Mouse (Mus musculus) cerebellum, adult 8-10 months (tissue): ENCODE measurements around the gene Higd1a.

Experiments used
- DNase-seq: peaks from one replicate; pipeline ENCODE4 v3.0.0; 2022

The Higd1a gene

GRCm38 (mm10) chr9:121830956-121831293 is 27.2 kb downstream of the Higd1a start:
- DNase-seq: peak; percentile 88

- DNase-seq: peak; percentile 51
These were observed 27.8 kb downstream of the Higd1a start for GRCm38 (mm10) chr9:121830243-121830955.

DNA sequence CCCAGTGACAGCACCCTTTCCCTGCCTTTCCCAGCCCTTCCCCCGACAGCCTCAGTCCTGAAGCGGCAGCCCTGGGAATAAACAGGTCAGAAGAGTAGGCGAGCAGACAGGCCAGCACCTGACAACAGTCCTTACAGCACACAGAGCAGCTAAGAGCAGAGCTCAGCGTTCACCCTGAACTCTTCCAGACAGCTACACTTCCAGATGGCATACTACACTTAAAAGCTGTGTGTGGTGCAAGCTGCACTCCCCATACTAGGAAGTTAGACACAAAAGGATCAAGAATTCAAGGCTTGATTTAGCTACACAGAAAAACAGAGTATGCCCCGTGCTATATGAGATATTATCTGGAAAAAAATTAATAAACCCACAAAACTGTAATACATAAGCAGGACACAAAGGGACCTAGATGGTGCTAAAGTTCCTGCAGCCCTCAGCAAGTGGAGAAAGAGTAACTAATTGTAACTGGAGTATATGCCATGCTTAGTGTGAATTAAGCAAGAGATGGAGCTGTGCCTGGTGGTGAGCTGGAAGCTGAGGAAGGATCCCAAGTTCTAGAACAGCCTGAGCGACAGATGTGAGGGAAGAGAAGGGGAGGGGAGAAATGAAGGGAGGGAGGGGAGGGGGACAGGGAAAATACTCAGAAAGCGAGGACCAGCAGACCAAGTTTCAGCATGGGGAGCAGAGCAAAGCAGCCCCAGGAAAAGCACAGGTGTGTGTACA is 28.7 kb downstream of the Higd1a start:
- no peak for DNase-seq

DNA sequence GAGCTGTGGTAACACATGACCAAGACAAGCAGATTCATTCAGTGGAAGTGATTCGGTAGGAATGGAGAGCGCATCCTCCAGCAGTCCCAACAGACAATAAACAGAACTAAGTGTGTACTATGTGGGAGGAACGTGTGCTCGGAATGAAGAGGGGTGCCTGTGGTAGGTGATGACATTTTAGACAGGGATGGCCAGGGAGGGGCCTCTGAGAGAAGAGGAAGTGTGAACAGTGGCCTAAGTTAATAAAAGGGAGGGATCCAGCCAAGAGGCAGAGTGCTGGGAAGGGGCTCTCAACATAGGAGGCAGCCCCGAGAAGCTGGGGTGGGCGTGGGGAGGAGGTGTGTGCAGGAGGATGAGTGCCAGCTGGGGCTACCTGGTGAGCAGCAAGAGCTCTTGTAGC is 29.8 kb downstream of the Higd1a start:
- no peak for DNase-seq

GRCm38 (mm10) chr9:121826356-121826755 is 31.8 kb downstream of the Higd1a start:
- DNase-seq: no peak

- DNase-seq: peak; percentile 39
These were observed 34.2 kb downstream of the Higd1a start for GRCm38 (mm10) chr9:121823991-121824390.

DNA sequence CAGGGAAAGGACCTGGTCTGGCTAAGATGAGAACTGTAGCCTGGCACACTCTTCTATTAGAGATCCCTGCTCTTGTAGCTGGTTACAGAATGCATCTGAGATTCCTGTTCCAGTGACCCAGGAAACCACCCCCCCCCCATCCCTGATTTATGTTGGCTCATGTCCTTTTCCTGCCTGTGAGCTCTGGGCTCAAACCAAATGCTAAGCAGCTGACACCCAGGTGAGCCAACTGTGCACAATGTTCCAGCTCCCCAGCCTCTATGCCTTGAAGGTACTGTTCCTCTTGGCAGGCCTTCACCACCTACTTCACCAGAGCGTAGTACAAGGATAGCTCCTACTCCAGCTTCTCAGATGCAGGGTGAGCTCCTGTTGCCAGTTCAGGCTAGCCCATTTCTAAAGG is 35.1 kb downstream of the Higd1a start:
- DNase-seq: peak; percentile 64

- DNase-seq: peak; percentile 37
These were observed 35.6 kb downstream of the Higd1a start for GRCm38 (mm10) chr9:121822585-121822991.

GRCm38 (mm10) chr9:121820765-121821164 is 37.4 kb downstream of the Higd1a start:
- no peak for DNase-seq

GRCm38 (mm10) chr9:121819771-121820471 is 38.2 kb downstream of the Higd1a start:
- peak; percentile 68 for DNase-seq

GRCm38 (mm10) chr9:121819073-121819770 is 38.9 kb downstream of the Higd1a start:
- DNase-seq: peak; percentile 44

- DNase-seq: no peak
These were observed 43.0 kb downstream of the Higd1a start for GRCm38 (mm10) chr9:121815183-121815582.

- peak; percentile 43 for DNase-seq
These were observed 47.9 kb downstream of the Higd1a start for GRCm38 (mm10) chr9:121810081-121810821.

- no peak for DNase-seq
These were observed 49.7 kb downstream of the Higd1a start for GRCm38 (mm10) chr9:121808511-121808910.

GRCm38 (mm10) chr9:121807947-121808346 is 50.2 kb downstream of the Higd1a start:
- DNase-seq: peak; percentile 34

- DNase-seq: no peak
These were observed 50.6 kb downstream of the Higd1a start for GRCm38 (mm10) chr9:121807546-121807945.

DNA sequence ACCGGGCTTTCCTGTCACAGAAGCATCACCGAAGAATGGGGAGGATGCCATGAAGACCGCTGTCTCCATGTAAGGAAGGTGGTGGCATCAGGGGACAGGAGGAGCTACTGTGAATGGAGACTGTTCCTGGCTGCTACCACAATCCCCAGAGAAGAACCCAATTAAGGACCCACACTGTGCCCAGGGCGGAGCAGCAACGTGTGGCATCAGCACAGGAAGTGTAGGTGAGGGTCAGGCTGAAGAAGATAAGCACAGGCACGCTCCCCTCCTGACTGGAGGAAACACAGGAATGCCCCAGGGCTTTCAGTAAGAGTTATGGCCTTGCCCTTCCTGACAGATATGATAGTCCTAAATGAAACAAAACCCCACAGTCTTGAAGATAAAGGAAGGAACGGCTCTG is 55.4 kb downstream of the Higd1a start:
- no peak for DNase-seq

- DNase-seq: no peak
These were observed 59.2 kb downstream of the Higd1a start for GRCm38 (mm10) chr9:121798887-121799520.
